Mouse (Mus musculus): Measurements from ENCODE around the gene Ptpn11.

GRCm38 (mm10) chr5:121122577-121122976, 68.6 kb downstream of the Ptpn11 start:
- TF ChIP-seq MYOG (IDR thresholded peaks at IDR 0.05; ENCODE audit: control insufficient read depth in 1 of 3, insufficient read depth in 1 of 3, insufficient read length in 2 of 3, low read depth in 2 of 3) (no peak), MAX (IDR thresholded peaks at IDR 0.05; ENCODE audit: low read depth) (no peak), E2F4 (IDR thresholded peaks at IDR 0.05; ENCODE audit: insufficient read depth) (no peak), POLR2A (IDR thresholded peaks at IDR 0.05; ENCODE audit: insufficient read length, low read depth) (no peak), POLR2AphosphoS2 (IDR thresholded peaks at IDR 0.05; ENCODE audit: insufficient read length, low read depth) (no peak)

All from myocyte (in vitro differentiated cells).